Mouse (Mus musculus) megakaryocyte, embryonic 14.5 days (primary cell): ENCODE measurements around the gene Rhobtb3.

ENCODE experiments used
- FLI1 ChIP-seq: IDR thresholded peaks from 2 replicates; pipeline ENCODE4 v1.6.1; 2012; ENCODE audit warnings: low read length, inconsistent platforms, mixed read lengths
- GATA1 ChIP-seq: IDR thresholded peaks from 3 replicates; pipeline ENCODE4 v1.6.1; 2012; ENCODE audit warnings: mixed read lengths, low read length, inconsistent platforms, borderline replicate concordance

GRCm38 (mm10) chr13:75830708-75831107, 113.0 kb downstream of the Rhobtb3 start:
- TF ChIP-seq FLI1: no peak
- TF ChIP-seq GATA1: no peak
